Mouse (Mus musculus) natural killer cell, adult 2 months (primary cell): ENCODE results near the gene Ahcyl2.
"Not testable (repeated sequence)": the region's sequence is repeated elsewhere in the genome, so short reads cannot be mapped to it uniquely, and the experiment has no call there.

Experiments
- DNase-seq, 2 experiments: peaks; one replicate each; pipeline ENCODE4 v3.0.0; 2022; ENCODE audit warnings: low spot score in 2 of 2

Ahcyl2 gene

GRCm38 (mm10) chr6:29767813-29768660, at the start of gene Ahcyl2:
Ahcyl2 (plus strand) TSS chr6:29768011.
- DNase-seq = peak; percentile 93 to 97

- no peak for DNase-seq
These were observed 48.9 kb upstream of the Ahcyl2 start for GRCm38 (mm10) chr6:29718894-29719329.

- no peak for DNase-seq
These were observed 45.9 kb upstream of the Ahcyl2 start for GRCm38 (mm10) chr6:29721890-29722289.

GRCm38 (mm10) chr6:29726576-29727200, 41.1 kb upstream of the Ahcyl2 start:
- no peak for DNase-seq

GRCm38 (mm10) chr6:29728035-29728434, 39.8 kb upstream of the Ahcyl2 start:
- no peak for DNase-seq

- DNase-seq = no peak
These were observed 38.3 kb upstream of the Ahcyl2 start for GRCm38 (mm10) chr6:29729491-29729890.

- DNase-seq = no peak
These were observed 32.5 kb upstream of the Ahcyl2 start, which contains the start of gene Smo for GRCm38 (mm10) chr6:29735336-29735688. Smo (plus strand) TSS chr6:29735503.

- DNase-seq = no peak
These were observed 31.9 kb upstream of the Ahcyl2 start for GRCm38 (mm10) chr6:29735689-29736451.

GRCm38 (mm10) chr6:29736610-29737458, 31.0 kb upstream of the Ahcyl2 start:
- no peak for DNase-seq

GRCm38 (mm10) chr6:29751466-29752152, 16.2 kb upstream of the Ahcyl2 start:
- DNase-seq = no peak

- DNase-seq = no peak
These were observed 14.5 kb upstream of the Ahcyl2 start for GRCm38 (mm10) chr6:29753336-29753735.

- DNase-seq = no peak
These were observed 11.8 kb upstream of the Ahcyl2 start for GRCm38 (mm10) chr6:29756001-29756400.

- no peak for DNase-seq
These were observed 11.3 kb upstream of the Ahcyl2 start for GRCm38 (mm10) chr6:29756476-29756875.

GRCm38 (mm10) chr6:29758417-29758816, 9.4 kb upstream of the Ahcyl2 start:
- peak; percentile 36 to 55 for DNase-seq

GRCm38 (mm10) chr6:29759012-29759679, 8.7 kb upstream of the Ahcyl2 start:
- no peak for DNase-seq

GRCm38 (mm10) chr6:29760397-29760796, 7.4 kb upstream of the Ahcyl2 start:
- DNase-seq = not testable (repeated sequence)

- no peak for DNase-seq
These were observed 6.5 kb upstream of the Ahcyl2 start for GRCm38 (mm10) chr6:29761282-29761681.

- DNase-seq = peak in 1 of 2 experiments; percentile 10
These were observed 5.3 kb upstream of the Ahcyl2 start for GRCm38 (mm10) chr6:29762524-29762923.

GRCm38 (mm10) chr6:29766874-29767273, 937 bp upstream of the Ahcyl2 start:
- DNase-seq = no peak

GRCm38 (mm10) chr6:29768791-29769441, 1.1 kb downstream of the Ahcyl2 start:
- DNase-seq = peak; percentile 21 to 27
